Mouse (Mus musculus): ENCODE measurements around the gene Gm21969. TPM values are rescaled to one million over a fixed set of nuclear protein-coding genes. Genes with fewer than 3 reads are reported as not detected.
A peak's percentile ranks its signal among the peaks of the same experiment; 100 is the strongest.

Gene Gm21969
- total and polyA plus RNA-seq, 3 experiments = 0.02 TPM; not detected in 2

GRCm38 (mm10) chr4:139617001-139617364, 14.0 kb downstream of the Gm21969 start:
- H3K4me3 ChIP-seq (ENCODE audit: low read depth, low read length) = peak overlapping the region; percentile 75
- no peak for DNase-seq (ENCODE audit: low spot score)
- peaks cover 9% of the 10 kb centered on the region for H3K36me3 ChIP-seq (replicated peaks)

GRCm38 (mm10) chr4:139619765-139620164, 16.8 kb downstream of the Gm21969 start:
- no peak overlapping the region for H3K4me3 ChIP-seq (ENCODE audit: low read depth, low read length)
- TF ChIP-seq POLR2AphosphoS5 (IDR thresholded peaks at IDR 0.05; ENCODE audit: insufficient replicate concordance, low read depth, low read length) (no peak), GATA1 (IDR thresholded peaks at IDR 0.05; ENCODE audit: borderline replicate concordance, low read length) (no peak), TAL1 (conservative IDR thresholded peaks at IDR 0.05; ENCODE audit: low read depth, low read length) (no peak)
- H3K4me1 ChIP-seq (ENCODE audit: insufficient read depth, low read depth, low read length) = peaks cover 65% of the 10 kb centered on the region
- no peaks in the 10 kb centered on the region for H3K27me3 ChIP-seq (ENCODE audit: insufficient read depth, low read length)
- H3K9me3 ChIP-seq (replicated peaks) = 0 out of 2 replicates have a peak, but pooled peaks cover 1% of the 10 kb centered on the region
- ATAC-seq (ENCODE audit: extremely low read depth, insufficient number of reproducible peaks, low FRiP score, poor library complexity, severe bottlenecking) (no peak), DNase-seq (ENCODE audit: low spot score) (no peak)
- H3K36me3 ChIP-seq (replicated peaks) = peaks cover 7% of the 10 kb centered on the region

More at GRCm38 (mm10) chr4:139617001-139617364, 14.0 kb downstream of the Gm21969 start:
- Histone ChIP-seq H3K4me1 (ENCODE audit: insufficient read depth, low read depth, low read length) (peaks cover 41% of the 10 kb centered on the region), H3K27me3 (ENCODE audit: insufficient read depth, low read length) (no peaks in the 10 kb centered on the region), H3K9me3 (replicated peaks) (peaks cover 19% of the 10 kb centered on the region)
- ATAC-seq (ENCODE audit: extremely low read depth, insufficient number of reproducible peaks, low FRiP score, poor library complexity, severe bottlenecking) = no peak
- TF ChIP-seq GATA1 (IDR thresholded peaks at IDR 0.05; ENCODE audit: borderline replicate concordance, low read length) = no peak
- no peak for TF ChIP-seq TAL1 (conservative IDR thresholded peaks at IDR 0.05; ENCODE audit: low read depth, low read length)
- TF ChIP-seq POLR2AphosphoS5 (IDR thresholded peaks at IDR 0.05; ENCODE audit: insufficient replicate concordance, low read depth, low read length) = no peak
- no peak for TF ChIP-seq GATA2 (IDR thresholded peaks at IDR 0.05; ENCODE audit: borderline replicate concordance, low read depth, low read length)

GRCm38 (mm10) chr4:139622373-139623282, 19.6 kb downstream of the Gm21969 start, which contains the start of gene Aldh4a1:
Gene Aldh4a1 (plus strand): TSS chr4:139622866.
- Histone ChIP-seq H3K4me3 (ENCODE audit: low read depth, low read length) (peak within 1 kb of the TSS; percentile 83), H3K9me3 (replicated peaks) (no peaks in the 10 kb centered on the region), H3K27me3 (ENCODE audit: insufficient read depth, low read length) (no peaks in the 10 kb centered on the region), H3K4me1 (ENCODE audit: insufficient read depth, low read depth, low read length) (peaks cover 54% of the 10 kb centered on the region), H3K36me3 (replicated peaks) (peaks cover 21% of the 10 kb centered on the region)
- DNase-seq (ENCODE audit: low spot score) (peak; percentile 100), ATAC-seq (ENCODE audit: extremely low read depth, insufficient number of reproducible peaks, low FRiP score, poor library complexity, severe bottlenecking) (peak; percentile 99)
- no peak for TF ChIP-seq CTCF (IDR thresholded peaks at IDR 0.05; ENCODE audit: low read depth, low read length)
- no peak for TF ChIP-seq TAL1 (conservative IDR thresholded peaks at IDR 0.05; ENCODE audit: low read depth, low read length)
- TF ChIP-seq GATA2 (IDR thresholded peaks at IDR 0.05; ENCODE audit: borderline replicate concordance, low read depth, low read length) = no peak
- TF ChIP-seq POLR2AphosphoS5 (IDR thresholded peaks at IDR 0.05; ENCODE audit: insufficient replicate concordance, low read depth, low read length) = 0 out of 2 replicates have a peak, but pooled peaks have one; percentile 39

GRCm38 (mm10) chr4:139623434-139624115, 20.6 kb downstream of the Gm21969 start:
- Histone ChIP-seq H3K27me3 (ENCODE audit: insufficient read depth, low read length) (no peaks in the 10 kb centered on the region), H3K9me3 (replicated peaks) (no peaks in the 10 kb centered on the region), H3K4me3 (ENCODE audit: low read depth, low read length) (peak overlapping the region; percentile 83), H3K36me3 (replicated peaks) (peaks cover 30% of the 10 kb centered on the region), H3K4me1 (ENCODE audit: insufficient read depth, low read depth, low read length) (peaks cover 57% of the 10 kb centered on the region)
- no peak for TF ChIP-seq CTCF (IDR thresholded peaks at IDR 0.05; ENCODE audit: low read depth, low read length)
- no peak for TF ChIP-seq TAL1 (conservative IDR thresholded peaks at IDR 0.05; ENCODE audit: low read depth, low read length)
- no peak for TF ChIP-seq GATA2 (IDR thresholded peaks at IDR 0.05; ENCODE audit: borderline replicate concordance, low read depth, low read length)
- no peak for ATAC-seq (ENCODE audit: extremely low read depth, insufficient number of reproducible peaks, low FRiP score, poor library complexity, severe bottlenecking)
- DNase-seq (ENCODE audit: low spot score) = no peak

GRCm38 (mm10) chr4:139624116-139624489, 21.1 kb downstream of the Gm21969 start:
- DNase-seq (ENCODE audit: low spot score) (no peak), ATAC-seq (ENCODE audit: extremely low read depth, insufficient number of reproducible peaks, low FRiP score, poor library complexity, severe bottlenecking) (no peak)
- TF ChIP-seq TAL1 (conservative IDR thresholded peaks at IDR 0.05; ENCODE audit: low read depth, low read length) (no peak), CTCF (IDR thresholded peaks at IDR 0.05; ENCODE audit: low read depth, low read length) (no peak), GATA2 (IDR thresholded peaks at IDR 0.05; ENCODE audit: borderline replicate concordance, low read depth, low read length) (no peak), GATA1 (IDR thresholded peaks at IDR 0.05; ENCODE audit: borderline replicate concordance, low read length) (no peak), POLR2AphosphoS5 (IDR thresholded peaks at IDR 0.05; ENCODE audit: insufficient replicate concordance, low read depth, low read length) (no peak)
- H3K9me3 ChIP-seq (replicated peaks) = no peaks in the 10 kb centered on the region
- peaks cover 35% of the 10 kb centered on the region for H3K36me3 ChIP-seq (replicated peaks)
- peak overlapping the region; percentile 83; the same call in 1 of the 2 replicates for H3K4me3 ChIP-seq (ENCODE audit: low read depth, low read length)
- H3K4me1 ChIP-seq (ENCODE audit: insufficient read depth, low read depth, low read length) = peaks cover 60% of the 10 kb centered on the region
- no peaks in the 10 kb centered on the region for H3K27me3 ChIP-seq (ENCODE audit: insufficient read depth, low read length)

GRCm38 (mm10) chr4:139624706-139625105, 21.7 kb downstream of the Gm21969 start:
- Histone ChIP-seq H3K9me3 (replicated peaks) (no peaks in the 10 kb centered on the region), H3K4me3 (ENCODE audit: low read depth, low read length) (no peak overlapping the region; the same call in 1 of the 2 replicates), H3K4me1 (ENCODE audit: insufficient read depth, low read depth, low read length) (peaks cover 65% of the 10 kb centered on the region), H3K36me3 (replicated peaks) (peaks cover 41% of the 10 kb centered on the region), H3K27me3 (ENCODE audit: insufficient read depth, low read length) (no peaks in the 10 kb centered on the region)
- ATAC-seq (ENCODE audit: extremely low read depth, insufficient number of reproducible peaks, low FRiP score, poor library complexity, severe bottlenecking) = no peak
- no peak for DNase-seq (ENCODE audit: low spot score)
- TF ChIP-seq TAL1 (conservative IDR thresholded peaks at IDR 0.05; ENCODE audit: low read depth, low read length) = no peak
- no peak for TF ChIP-seq GATA1 (IDR thresholded peaks at IDR 0.05; ENCODE audit: borderline replicate concordance, low read length)
- no peak for TF ChIP-seq CTCF (IDR thresholded peaks at IDR 0.05; ENCODE audit: low read depth, low read length)
- no peak for TF ChIP-seq GATA2 (IDR thresholded peaks at IDR 0.05; ENCODE audit: borderline replicate concordance, low read depth, low read length)
- TF ChIP-seq POLR2AphosphoS5 (IDR thresholded peaks at IDR 0.05; ENCODE audit: insufficient replicate concordance, low read depth, low read length) = no peak

All from G1E (cell line).